Mouse (Mus musculus): ENCODE measurements around the gene Zfp72. TPM values are rescaled to one million over a fixed set of nuclear protein-coding genes. Genes with fewer than 3 reads are reported as not detected.

Gene Zfp72
- polyA plus RNA-seq (2012; rRNA removed): 0.27 and 0.28 TPM in 2 replicates

DNA sequence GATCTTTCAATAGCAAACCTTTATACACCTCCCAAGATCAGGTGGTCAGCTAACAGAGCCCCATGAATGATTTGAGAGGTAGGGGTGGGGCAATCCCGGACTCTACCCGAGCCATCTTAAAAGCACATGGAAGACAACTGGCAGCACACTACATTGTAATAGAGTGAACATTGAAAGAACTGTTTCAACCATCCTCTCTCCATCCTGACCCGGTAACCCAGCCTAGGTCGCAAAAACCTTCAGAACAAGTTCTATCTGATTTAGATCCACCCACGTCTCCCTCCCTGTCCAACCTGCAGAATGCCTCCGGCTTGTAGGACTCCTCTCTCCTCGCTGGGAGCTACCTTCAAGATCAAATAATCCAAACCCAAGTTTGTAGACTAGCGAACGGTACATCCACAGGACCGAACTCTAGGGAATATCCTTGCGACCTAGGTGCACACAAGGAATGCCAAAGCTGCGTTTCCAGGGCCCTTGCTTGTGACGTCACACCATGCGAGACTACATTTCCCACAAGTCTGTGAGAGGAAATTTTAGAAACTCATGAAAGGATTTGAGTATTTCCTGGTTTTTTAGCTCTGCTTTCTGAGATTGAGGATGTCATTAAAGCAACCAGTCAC is at the start of gene Zfp72:
TSS of gene Zfp72 (minus strand) at position 466 of the 620 bp plus-strand sequence.

DNA sequence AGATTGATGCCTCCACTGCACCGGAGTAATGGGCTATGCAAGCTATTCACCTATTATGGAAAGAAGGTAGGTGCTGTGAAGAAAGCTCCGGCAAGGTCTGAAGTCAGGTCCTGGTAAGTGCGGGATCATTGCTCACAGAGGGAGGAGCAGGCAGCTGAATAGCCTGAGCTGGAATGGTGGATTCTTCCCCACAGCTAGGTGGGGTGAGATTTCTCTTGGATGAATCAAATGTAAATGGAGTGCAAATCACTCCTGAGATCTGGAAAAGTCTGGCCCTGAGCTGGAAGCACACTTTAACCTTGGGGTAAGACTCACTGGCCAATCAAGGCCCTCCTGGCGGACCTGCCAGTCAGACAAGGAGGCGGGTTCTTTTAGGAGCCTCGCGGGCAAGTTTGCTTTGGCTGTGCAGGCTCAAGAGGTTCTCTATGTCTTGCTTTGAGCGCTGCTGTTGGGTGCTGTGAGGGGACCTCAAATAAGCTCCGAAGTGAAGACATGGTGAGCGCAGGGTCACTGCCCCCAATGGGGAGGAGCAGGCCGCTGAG is 8.7 kb upstream of the Zfp72 start, which contains the start of gene Ftl1-ps1:
TSS of gene Ftl1-ps1 (plus strand) at position 397 of the 542 bp plus-strand sequence.

DNA sequence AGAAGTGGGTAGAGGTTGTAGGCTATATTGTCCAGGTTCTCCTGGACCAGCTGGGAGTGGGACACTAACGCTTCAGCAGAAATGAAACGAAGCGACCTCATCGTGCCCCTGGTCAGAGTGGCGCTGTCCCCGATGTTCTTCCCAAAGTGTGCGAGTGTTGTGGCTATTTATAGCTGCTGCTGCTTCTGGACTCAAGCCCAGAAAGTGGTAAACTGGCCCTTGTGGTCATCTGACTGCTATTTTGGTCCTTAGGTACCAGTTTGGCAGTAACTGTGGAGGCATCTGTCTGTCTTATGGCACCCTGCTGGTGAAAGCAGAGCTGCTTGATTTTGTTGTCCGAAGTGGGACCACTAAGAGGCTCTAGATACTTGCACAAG is 26.8 kb downstream of the Zfp72 start, which contains the start of gene Lrrc14b:
TSS of gene Lrrc14b (minus strand) at position 147 of the 377 bp plus-strand sequence.

DNA sequence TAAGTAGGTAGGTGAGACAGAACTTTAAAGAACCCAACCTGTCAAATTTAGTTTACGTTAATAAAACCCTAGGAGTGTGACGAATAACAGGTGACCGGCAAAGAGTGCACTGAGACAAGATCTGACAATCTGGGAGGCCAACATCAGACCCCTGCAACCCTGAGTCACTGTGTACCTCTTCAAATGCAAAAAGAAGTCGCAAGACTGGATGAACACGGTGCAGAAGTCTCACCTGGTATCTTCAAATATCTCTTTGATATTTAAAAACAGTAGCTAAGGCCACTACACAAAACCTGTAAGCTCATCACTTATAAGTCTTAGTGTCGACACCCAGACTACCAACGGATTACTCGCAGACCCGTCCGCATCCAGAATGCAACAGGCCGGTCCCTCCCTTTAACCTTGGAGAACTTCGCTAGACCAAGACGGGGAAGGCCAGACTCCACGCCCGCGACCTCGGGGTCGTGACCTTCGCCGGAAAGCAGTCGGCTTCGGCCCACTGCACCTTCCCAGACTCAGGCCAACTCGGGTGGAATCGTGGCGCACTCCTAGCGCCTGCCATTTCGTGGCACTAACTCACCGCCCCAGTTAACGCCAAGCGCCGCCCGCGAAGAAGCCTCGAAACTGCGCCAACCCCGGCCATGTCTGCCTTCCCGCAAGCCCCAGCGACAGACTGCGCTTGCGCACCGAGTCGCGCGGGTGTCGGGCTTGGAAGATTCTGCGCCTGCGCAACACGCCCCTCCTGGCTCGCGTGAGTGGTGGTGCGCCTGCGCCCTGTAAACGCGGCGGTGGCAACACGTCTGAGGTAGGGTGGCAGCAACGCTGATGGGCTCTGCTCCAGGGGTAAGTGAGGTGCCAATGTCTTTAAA is 40.8 kb downstream of the Zfp72 start, which contains the start of the genes Sdha and Ccdc127:
TSS of gene Sdha (minus strand) at position 715 of the 869 bp plus-strand sequence.
TSS of gene Ccdc127 (plus strand) at position 744 of the 869 bp plus-strand sequence.

Other genes starting within 250 kb of the Zfp72 start
- gene Exoc3, start 182.1 kb downstream of the Zfp72 start, polyA plus RNA-seq (2012; rRNA removed): 10.8 and 12.9 TPM in 2 replicates
- gene Ahrr, start 98.5 kb downstream of the Zfp72 start, polyA plus RNA-seq (2012; rRNA removed): 0.06 and 0.16 TPM in 2 replicates
- 55.3 and 64.9 TPM in 2 replicates for gene Pdcd6, start 73.3 kb downstream of the Zfp72 start, polyA plus RNA-seq (2012; rRNA removed)
- gene Sdha, start 40.6 kb downstream of the Zfp72 start, polyA plus RNA-seq (2012; rRNA removed): 78.2 and 88.1 TPM in 2 replicates
- gene Ccdc127, start 40.5 kb downstream of the Zfp72 start, polyA plus RNA-seq (2012; rRNA removed): 4.5 and 5.3 TPM in 2 replicates
- gene Lrrc14b, start 26.8 kb downstream of the Zfp72 start, polyA plus RNA-seq (2012; rRNA removed): 0.02 TPM in 2 replicates
- gene Ftl1-ps1, start 8.9 kb upstream of the Zfp72 start, polyA plus RNA-seq (2012; rRNA removed): 32.3 and 47.1 TPM in 2 replicates
- gene Zfp825, start 103.2 kb upstream of the Zfp72 start, polyA plus RNA-seq (2012; rRNA removed): 3.5 and 4.1 TPM in 2 replicates
- gene Erap1, start 248.7 kb upstream of the Zfp72 start, polyA plus RNA-seq (2012; rRNA removed): 5.7 and 6.7 TPM in 2 replicates

Measured in liver, embryonic 14 days (tissue).